Mouse (Mus musculus) limb, embryonic 14.5 days (tissue): ENCODE results near the gene Kcnb1. TPM values are rescaled to one million over a fixed set of nuclear protein-coding genes. Genes with fewer than 3 reads are reported as not detected.

Experiments used
- ATAC-seq: fragments of 200-750 bp; cut with Nextera tagmentation; 2 replicates; pipeline ENCODE4 v1.8.0; 2017; ENCODE audit warnings: low read depth, moderate number of reproducible peaks, moderate TSS enrichment; ENCODE audit not compliant: low FRiP score
- DNase-seq: peaks from one replicate; pipeline ENCODE4 v3.0.0-alpha.2; 2015; ENCODE audit warnings: low spot score
- H3K27ac ChIP-seq: fragments of 300-500 bp; sonication (generic); replicated peaks from 2 replicates; pipeline ENCODE4 v1.5.1; 2014; ENCODE audit warnings: low read depth, mild to moderate bottlenecking, low read length, moderate library complexity, mixed read lengths
- H3K27me3 ChIP-seq: fragments of 300-500 bp; sonication (generic); 2 replicates; pipeline ENCODE4 v1.6.1; 2014; ENCODE audit warnings: low read length, mixed read lengths; ENCODE audit not compliant: control insufficient read depth, insufficient read depth
- H3K36me3 ChIP-seq: fragments of 300-500 bp; sonication (generic); 2 replicates; pipeline ENCODE4 v1.6.1; 2014; ENCODE audit warnings: mild to moderate bottlenecking, low read length, moderate library complexity, mixed read lengths; ENCODE audit not compliant: control insufficient read depth, insufficient read depth
- H3K4me1 ChIP-seq: fragments of 300-500 bp; sonication (generic); 2 replicates; pipeline ENCODE4 v1.6.1; 2014; ENCODE audit warnings: antibody characterized with exemption, low read length, mixed read lengths; ENCODE audit not compliant: control insufficient read depth, insufficient read depth
- H3K4me2 ChIP-seq: fragments of 300-500 bp; sonication (generic); replicated peaks from 2 replicates; pipeline ENCODE4 v1.6.1; 2014; ENCODE audit warnings: low read depth, mild to moderate bottlenecking, low read length, moderate library complexity; ENCODE audit not compliant: severe bottlenecking
- H3K4me3 ChIP-seq: fragments of 300-500 bp; sonication (generic); replicated peaks from 2 replicates; pipeline ENCODE4 v1.5.1; 2014; ENCODE audit warnings: low read length
- H3K9ac ChIP-seq: fragments of 300-500 bp; sonication (generic); 2 replicates; pipeline ENCODE4 v1.6.1; 2014; ENCODE audit warnings: mild to moderate bottlenecking, low read depth, low read length, moderate library complexity; ENCODE audit not compliant: severe bottlenecking
- H3K9me3 ChIP-seq: fragments of 300-500 bp; sonication (generic); 2 replicates; pipeline ENCODE4 v1.6.1; 2016; ENCODE audit warnings: low read length; ENCODE audit not compliant: control insufficient read depth
- POLR2A ChIP-seq: fragments of 200-500 bp; IDR thresholded peaks from 2 replicates; pipeline ENCODE4 v1.8.0; 2012; ENCODE audit warnings: inconsistent platforms, mild to moderate bottlenecking, moderate library complexity, borderline replicate concordance; ENCODE audit not compliant: insufficient read depth, insufficient read length; ENCODE audit errors: extremely low read depth
- WGBS: fragments of 180-500 bp; shearing (Covaris S2); extraction: QIAGEN DNeasy Blood & Tissue Kit; methylation state at CpG from one replicate; pipeline ENCODE4 v1.1.7; 2014; 5-methylcytosine and 5-hydroxymethylcytosine counted together
- polyA plus RNA-seq, 2 experiments: library from polyadenylated mRNA; depleted of rRNA in 1 of 2; stranded (reverse) in 1 of 2; unstranded in 1 of 2; fragments of >200 nt; fragmentation: Nextera tagmentation in 1 of 2; extraction: Ambion mirVana in 1 of 2; gene quantifications; 2 replicates each; pipeline versions ENCODE4 v1.2.1 to v1.2.3; 2012 to 2014

Gene Kcnb1
- polyA plus RNA-seq, 2 experiments, result 1.3 to 3.3 TPM

DNA sequence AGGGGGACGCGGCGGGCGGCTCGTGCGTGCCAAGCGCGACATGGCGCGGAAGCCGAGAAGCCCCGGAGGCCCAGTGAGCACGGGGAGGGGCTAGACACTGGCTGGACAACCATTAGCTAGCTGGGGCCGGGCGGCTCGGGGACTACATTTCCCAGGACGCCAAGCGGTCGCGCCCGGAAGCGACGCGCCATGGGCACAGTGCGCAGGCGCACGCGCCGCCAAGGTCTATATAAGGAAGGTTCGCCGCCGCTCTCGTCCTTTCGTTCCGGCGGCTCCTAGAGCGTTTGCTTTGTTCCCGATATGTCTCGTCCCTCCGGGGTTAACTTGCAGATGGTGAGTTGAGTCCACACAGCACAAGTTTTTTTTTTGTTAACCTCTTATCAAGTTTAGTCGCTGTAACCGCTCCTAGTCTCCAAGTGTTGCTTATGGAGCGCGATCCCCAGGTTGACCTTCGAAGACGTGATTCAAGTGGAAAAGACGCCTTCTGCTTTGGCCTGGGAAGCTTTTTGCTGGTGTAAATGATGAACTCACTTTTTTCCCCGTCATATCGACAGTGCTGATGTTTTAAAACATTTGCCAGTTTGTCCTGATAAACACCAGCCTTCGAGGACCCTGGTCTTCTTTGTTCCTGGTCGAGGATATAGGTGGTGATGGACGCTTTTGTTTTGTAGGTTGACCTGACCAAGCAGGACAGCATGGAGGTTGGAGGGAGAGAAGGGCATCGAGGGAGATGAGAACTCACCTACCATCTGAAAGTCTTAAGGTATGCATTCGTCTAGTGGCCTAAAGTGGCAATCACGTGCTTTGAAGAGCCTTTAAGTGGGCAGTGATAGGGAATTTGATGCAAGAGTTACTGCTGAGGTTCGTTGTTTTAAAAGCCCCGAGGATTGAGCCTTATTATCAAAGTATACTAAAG is 126.7 kb downstream of the Kcnb1 start, which contains the start of gene Znfx1:
Gene Znfx1 (minus strand): TSS at position 51 of the 916 bp plus-strand sequence.
- peak; percentile 93 for ATAC-seq
- under 1% methylated on average over 41 of the region's 57 CpGs for WGBS

DNA sequence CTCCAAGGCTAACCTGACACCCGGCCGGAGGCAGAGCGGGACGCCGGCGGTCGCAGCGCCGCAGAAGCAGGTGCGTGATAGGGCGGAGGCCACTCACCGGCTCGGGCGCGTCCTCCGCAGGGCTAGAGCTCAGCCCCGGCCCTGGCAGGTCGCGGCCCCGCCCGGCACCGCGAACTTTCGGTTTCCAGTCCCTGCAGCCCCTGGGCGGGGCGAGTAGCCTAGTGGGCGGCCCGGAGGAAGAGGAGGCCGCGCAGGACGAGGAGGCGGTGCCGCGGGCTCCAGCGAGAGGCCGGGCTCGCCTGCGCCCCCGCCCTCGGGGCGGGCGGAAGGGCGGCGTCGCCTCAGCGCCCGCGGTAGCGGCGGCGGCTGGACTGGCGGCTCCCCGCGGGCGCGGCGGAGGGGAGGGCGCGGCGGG is 127.5 kb downstream of the Kcnb1 start:
- ATAC-seq (peak; percentile 92), DNase-seq (peak; percentile 90)
- Histone ChIP-seq H3K9ac (peak overlapping the region; percentile 92), H3K4me3 (peak overlapping the region; percentile 89), H3K36me3 (peaks cover 32% of the 10 kb centered on the region), H3K4me1 (peaks cover 19% of the 10 kb centered on the region), H3K27me3 (no peaks in the 10 kb centered on the region), H3K9me3 (no peaks in the 10 kb centered on the region), H3K4me2 (peak overlapping the region; percentile 70), H3K27ac (peak overlapping the region; percentile 87)
- WGBS, result 0% methylated on average over 17 of the region's 60 CpGs
- TF ChIP-seq POLR2A, result no peak

More for the DNA sequence above, 126.7 kb downstream of the Kcnb1 start, which contains the start of gene Znfx1:
- H3K4me3 ChIP-seq, result peak within 1 kb of the TSS; percentile 89
- peak; percentile 96 for DNase-seq
- no peaks in the 10 kb centered on the region for H3K9me3 ChIP-seq
- H3K9ac ChIP-seq, result peak within 1 kb of the TSS; percentile 92
- peaks cover 25% of the 10 kb centered on the region for H3K36me3 ChIP-seq
- TF ChIP-seq POLR2A, result peak; percentile 100
- peaks cover 19% of the 10 kb centered on the region for H3K4me1 ChIP-seq
- H3K27ac ChIP-seq, result peak within 1 kb of the TSS; percentile 87
- H3K27me3 ChIP-seq, result no peaks in the 10 kb centered on the region
- H3K4me2 ChIP-seq, result peak within 1 kb of the TSS; percentile 70

DNA sequence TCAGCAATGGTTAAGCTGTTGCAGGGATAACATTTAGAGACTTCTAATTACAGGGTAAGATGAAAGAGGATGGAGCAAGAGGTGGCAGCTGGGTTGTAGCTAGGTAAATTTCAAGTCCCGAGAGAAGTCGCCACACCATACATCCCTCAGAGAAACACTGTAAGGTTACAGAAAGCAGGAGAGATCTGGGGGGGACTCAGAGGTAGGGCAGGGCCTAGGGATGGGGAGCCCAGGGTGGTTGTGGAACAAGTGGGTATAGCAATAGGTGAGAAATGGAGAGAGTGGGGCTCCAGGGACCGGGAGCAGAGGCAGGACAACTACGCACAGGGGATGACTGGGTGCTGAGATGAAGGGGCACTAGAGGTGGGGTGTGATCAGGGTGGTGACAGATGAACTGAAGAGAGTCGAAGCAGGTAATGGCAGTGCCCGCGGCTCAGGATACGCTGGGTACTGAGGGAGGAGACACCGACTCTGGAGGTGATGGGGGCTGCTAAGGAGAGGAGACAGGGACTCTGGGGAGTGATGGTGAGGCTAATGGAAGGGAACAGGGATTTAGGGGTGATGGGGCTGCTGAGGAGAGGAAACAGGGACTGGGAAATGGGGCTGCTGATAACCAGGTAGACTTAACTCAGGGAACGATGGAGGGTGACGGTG is 128.4 kb downstream of the Kcnb1 start:
- TF ChIP-seq POLR2A, result no peak
- DNase-seq (no peak), ATAC-seq (no peak)
- peak overlapping the region; percentile 70 for H3K4me2 ChIP-seq
- H3K4me3 ChIP-seq, result peak overlapping the region; percentile 89
- 14% methylated on average over 11 of the region's 11 CpGs for WGBS
- H3K4me1 ChIP-seq, result peaks cover 19% of the 10 kb centered on the region
- H3K9ac ChIP-seq, result peak overlapping the region; percentile 92
- no peak overlapping the region for H3K27ac ChIP-seq
- H3K36me3 ChIP-seq, result peaks cover 42% of the 10 kb centered on the region
- H3K27me3 ChIP-seq, result no peaks in the 10 kb centered on the region
- no peaks in the 10 kb centered on the region for H3K9me3 ChIP-seq

DNA sequence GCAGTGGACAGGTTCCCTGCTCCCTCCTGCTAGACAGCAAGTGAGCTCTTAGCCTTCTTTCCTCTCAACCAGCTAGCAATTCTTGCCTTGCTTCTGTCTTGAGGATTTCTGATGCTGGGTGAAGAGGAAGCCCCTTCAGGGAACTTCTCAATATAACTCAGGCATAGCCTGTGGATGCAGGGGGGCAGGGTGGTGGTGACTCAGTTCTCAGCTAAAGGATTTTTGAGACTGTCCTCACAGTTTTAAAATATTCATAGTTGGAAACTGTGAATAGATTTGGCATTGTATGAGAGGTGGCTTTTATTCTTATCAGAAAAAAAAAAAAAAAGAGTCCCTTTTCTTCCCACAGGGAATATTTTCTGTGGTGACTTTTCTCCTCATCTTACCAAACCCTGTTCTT is 129.2 kb downstream of the Kcnb1 start:
- Histone ChIP-seq H3K27me3 (no peaks in the 10 kb centered on the region), H3K4me2 (no peak overlapping the region), H3K36me3 (peaks cover 45% of the 10 kb centered on the region), H3K27ac (no peak overlapping the region), H3K9ac (peak overlapping the region; percentile 26; the same call in 1 of the 2 replicates), H3K4me1 (peaks cover 19% of the 10 kb centered on the region), H3K9me3 (no peaks in the 10 kb centered on the region), H3K4me3 (no peak overlapping the region)
- no peak for DNase-seq
- no peak for ATAC-seq
- no peak for TF ChIP-seq POLR2A

DNA sequence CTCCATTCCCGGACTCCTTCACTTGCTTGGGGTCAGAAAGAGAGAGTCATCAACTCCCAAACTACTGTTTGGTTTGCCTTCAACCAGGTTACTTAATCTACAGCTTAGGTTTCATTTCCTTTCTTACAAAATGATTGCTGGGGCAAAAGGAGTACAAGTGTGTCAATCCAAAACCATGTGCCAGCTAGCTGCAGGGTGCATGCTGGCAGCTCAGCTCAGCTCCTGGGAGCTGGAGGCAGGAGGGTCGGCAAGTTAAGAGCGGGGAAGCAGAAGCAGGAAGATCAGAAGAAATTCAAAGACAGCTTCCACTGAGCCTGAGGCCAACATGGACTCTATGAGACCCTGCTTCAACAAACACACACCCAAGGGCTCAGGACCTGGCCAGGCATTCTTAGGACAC is 129.6 kb downstream of the Kcnb1 start:
- Histone ChIP-seq H3K9me3 (no peaks in the 10 kb centered on the region), H3K27me3 (no peaks in the 10 kb centered on the region), H3K4me1 (peaks cover 17% of the 10 kb centered on the region), H3K9ac (peak overlapping the region; percentile 26; the same call in 1 of the 2 replicates), H3K27ac (no peak overlapping the region), H3K4me3 (no peak overlapping the region), H3K36me3 (peaks cover 45% of the 10 kb centered on the region), H3K4me2 (no peak overlapping the region)
- DNase-seq (no peak), ATAC-seq (no peak)
- TF ChIP-seq POLR2A, result no peak
- WGBS, result 66% methylated on average over 3 of the region's 3 CpGs
